40 mouse cellular contexts compared by ENCODE assay signal in genomic region chr5:77044362-77044761, GRCm38 (mm10). TPM values are rescaled to one million over a fixed set of nuclear protein-coding genes. Genes with fewer than 3 reads are reported as not detected.
"Had no signal": no experiment of that assay in that cellular context is flagged by ENCODE, and none has a peak within 500 bp of the region (broad histone marks: within the 10 kb centered on the region; RNA-seq: fewer than 3 reads in every experiment).

No protein-coding gene starts in this region.

- H3K27ac ChIP-seq: gastrocnemius, adult 2 months; heart, embryonic 10.5 days; heart, embryonic 13.5 days; heart, embryonic 15.5 days; hindbrain, embryonic 10.5 days; hindbrain, embryonic 12.5 days; hindbrain, embryonic 14.5 days; intestine, embryonic 15.5 days; layer of hippocampus, adult 2 months; limb, embryonic 13.5 days; limb, embryonic 15.5 days; liver, embryonic 12.5 days; liver, embryonic 14.5 days had no signal

- H3K9ac ChIP-seq: heart, embryonic 13.5 days; heart, embryonic 15.5 days; hindbrain, embryonic 12.5 days; hindbrain, embryonic 14.5 days; intestine, embryonic 15.5 days; limb, embryonic 13.5 days; limb, embryonic 15.5 days; liver, embryonic 12.5 days; liver, embryonic 14.5 days had no signal

- H3K4me2 ChIP-seq: heart, embryonic 13.5 days; heart, embryonic 15.5 days; hindbrain, embryonic 12.5 days; hindbrain, embryonic 14.5 days; intestine, embryonic 15.5 days; limb, embryonic 13.5 days; limb, embryonic 15.5 days; liver, embryonic 12.5 days had no signal

- H3K9me3 ChIP-seq: heart, embryonic 10.5 days; heart, embryonic 13.5 days; heart, embryonic 15.5 days; hindbrain, embryonic 10.5 days; hindbrain, embryonic 12.5 days; intestine, embryonic 15.5 days; limb, embryonic 13.5 days; limb, embryonic 15.5 days; liver, embryonic 12.5 days had no signal

- ATAC-seq: hindbrain, embryonic 16.5 days; inflammation-experienced regulatory T-cells, adult 6 months; intestine, embryonic 15.5 days; intestine, postnatal 0 days; liver, embryonic 12.5 days had no signal

- H3K27me3 ChIP-seq: heart, embryonic 13.5 days; heart, embryonic 15.5 days; hindbrain, embryonic 12.5 days; intestine, embryonic 15.5 days; limb, embryonic 13.5 days; limb, embryonic 15.5 days had no signal

- DNase-seq: gastrocnemius, adult 2 months; gastrocnemius, postnatal 10 days; gastrocnemius, postnatal 25 days; heart, adult 18-20 months; heart, postnatal 14 days; heart, postnatal 36 days; kidney, adult 18-20 months; kidney, adult 8-10 months; kidney, postnatal 10 days; kidney, postnatal 25 days; kidney, postnatal 4 days; layer of hippocampus, adult 9-11 months; left cerebral cortex, postnatal 4 days had no signal

- H3K4me3 ChIP-seq: gastrocnemius, adult 2 months; heart, embryonic 10.5 days; heart, embryonic 13.5 days; heart, embryonic 15.5 days; hindbrain, embryonic 10.5 days; hindbrain, embryonic 12.5 days; intestine, embryonic 15.5 days; layer of hippocampus, adult 2 months; limb, embryonic 13.5 days; limb, embryonic 15.5 days; liver, embryonic 12.5 days had no signal

- H3K4me1 ChIP-seq: heart, embryonic 10.5 days; heart, embryonic 13.5 days; heart, embryonic 15.5 days; hindbrain, embryonic 10.5 days; hindbrain, embryonic 12.5 days; intestine, embryonic 15.5 days; limb, embryonic 13.5 days; limb, embryonic 15.5 days had no signal

- H3K36me3 ChIP-seq: heart, embryonic 10.5 days; heart, embryonic 13.5 days; heart, embryonic 15.5 days; hindbrain, embryonic 10.5 days; hindbrain, embryonic 12.5 days; intestine, embryonic 15.5 days; limb, embryonic 13.5 days; limb, embryonic 15.5 days; liver, embryonic 12.5 days had no signal

RNA-seq across cellular contexts. Expression of gene Thegl, which starts 28.5 kb away (rescaled TPM):
- total RNA-seq: gastrocnemius, adult 2 months; gastrocnemius, postnatal 10 days; gastrocnemius, postnatal 25 days; gastrocnemius, postnatal 4 days; heart, adult 18-20 months; heart, adult 8-10 months; heart, postnatal 14 days; heart, postnatal 36 days; liver, adult 2 months had no signal
- polyA plus RNA-seq: heart, embryonic 15.5 days; heart, postnatal 0 days; inflammation-experienced regulatory T-cells, adult 6 months; kidney, embryonic 14.5 days; limb, embryonic 11.5 days; limb, embryonic 13.5 days; liver, adult 2 months had no signal

RNA-seq across cellular contexts. Expression of gene Arl9, which starts 40.5 kb away (rescaled TPM):
- total RNA-seq: gastrocnemius, adult 2 months; gastrocnemius, postnatal 10 days; gastrocnemius, postnatal 25 days; gastrocnemius, postnatal 4 days; heart, adult 18-20 months; heart, adult 8-10 months; heart, postnatal 14 days; heart, postnatal 36 days; layer of hippocampus, postnatal 14 days; left cerebral cortex, adult 8-10 months; left cerebral cortex, postnatal 10 days; left cerebral cortex, postnatal 25 days; liver, adult 2 months had no signal
- polyA plus RNA-seq: frontal cortex, adult 2 months; heart, embryonic 13.5 days; heart, embryonic 15.5 days; heart, postnatal 0 days; hindbrain, embryonic 10.5 days; hindbrain, embryonic 14.5 days; hindbrain, embryonic 16.5 days; inflammation-experienced regulatory T-cells, adult 6 months; intestine, postnatal 0 days; kidney, embryonic 14.5 days; kidney, embryonic 16.5 days; limb, embryonic 11.5 days; limb, embryonic 13.5 days; limb, embryonic 15.5 days; liver, embryonic 12.5 days had no signal
